Mouse (Mus musculus) layer of hippocampus, adult 2 months (tissue): Measurements from ENCODE around the gene Ndufaf2. TPM values are rescaled to one million over a fixed set of nuclear protein-coding genes. Genes with fewer than 3 reads are reported as not detected.
A peak's percentile ranks its signal among the peaks of the same experiment; 100 is the strongest.

Source experiments
- DNase-seq, 2 experiments: peaks; one replicate each; pipeline ENCODE4 v3.0.0; 2022; ENCODE audit warnings: low spot score in 2 of 2
- H3K27ac ChIP-seq: fragments of 200-600 bp; 2 replicates; pipeline ENCODE4 v1.8.1; 2022
- H3K4me3 ChIP-seq: fragments of 200-600 bp; 2 replicates; pipeline ENCODE4 v1.8.1; 2022; ENCODE audit warnings: mild to moderate bottlenecking
- CTCF ChIP-seq: fragments of 200-600 bp; conservative IDR thresholded peaks from 2 replicates; pipeline ENCODE4 v1.8.1; 2022; ENCODE audit warnings: antibody characterized with exemption, mild to moderate bottlenecking, moderate library complexity
- total RNA-seq, 2 experiments: library from RNA; stranded (reverse); gene quantifications; 2 replicates each; pipeline ENCODE4 v1.2.3; 2021

Ndufaf2 gene
- total RNA-seq, 2 experiments from 2014 or later, result 21.5 to 24.2 TPM

- TF ChIP-seq CTCF, result peak; percentile 67
- Histone ChIP-seq H3K4me3 (no peak overlapping the region), H3K27ac (no peak overlapping the region)
- DNase-seq, result no peak
Measured at GRCm38 (mm10) chr13:108129070-108129469, 29.4 kb downstream of the Ndufaf2 start.

DNA sequence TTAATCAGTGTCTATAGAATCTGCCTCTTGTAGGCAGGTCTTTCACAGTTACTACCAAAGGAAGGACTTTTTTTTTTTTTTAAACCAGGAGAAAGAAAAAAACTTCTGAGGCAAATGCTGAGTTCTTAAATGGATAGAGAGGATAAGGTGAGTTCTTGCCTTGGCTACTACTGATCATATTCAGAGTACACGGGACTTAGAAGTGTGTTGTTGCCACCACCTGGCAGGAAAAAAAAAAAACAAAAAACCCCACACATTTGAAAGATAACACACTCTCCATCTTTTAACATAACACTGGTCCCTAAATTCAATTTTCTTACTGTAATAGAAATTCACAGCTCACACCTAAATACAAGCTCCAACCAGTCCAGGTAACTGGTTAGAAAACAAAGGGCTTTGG is 30.5 kb downstream of the Ndufaf2 start:
- TF ChIP-seq CTCF, result no peak
- no peak for DNase-seq
- H3K27ac ChIP-seq, result no peak overlapping the region
- H3K4me3 ChIP-seq, result no peak overlapping the region

DNA sequence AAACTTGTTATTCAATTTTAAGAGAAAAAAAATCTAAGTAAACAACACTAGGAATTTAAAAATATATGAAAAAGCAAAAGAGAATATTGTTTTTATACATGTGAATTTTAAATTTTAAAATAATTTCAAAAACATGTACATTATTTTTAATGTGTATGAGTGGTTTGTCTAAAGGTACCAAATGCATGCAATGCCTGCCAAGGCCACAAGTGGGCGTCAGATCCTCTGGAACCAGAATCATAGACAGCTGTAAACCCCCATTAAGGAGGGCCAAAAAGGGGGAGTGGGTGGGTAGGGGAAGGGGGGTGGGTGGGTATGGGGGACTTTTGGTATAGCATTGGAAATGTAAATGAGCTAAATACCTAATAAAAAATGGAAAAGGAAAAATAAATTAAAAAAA is 31.3 kb downstream of the Ndufaf2 start:
- DNase-seq, result peak in 1 of 2 experiments; percentile 29
- Histone ChIP-seq H3K27ac (no peak overlapping the region), H3K4me3 (no peak overlapping the region)
- peak; percentile 74 for TF ChIP-seq CTCF

- Histone ChIP-seq H3K27ac (no peak overlapping the region), H3K4me3 (no peak overlapping the region)
- DNase-seq, result no peak
- no peak for TF ChIP-seq CTCF
Measured at GRCm38 (mm10) chr13:108126246-108126645, 32.2 kb downstream of the Ndufaf2 start.

- TF ChIP-seq CTCF, result no peak
- Histone ChIP-seq H3K27ac (no peak overlapping the region), H3K4me3 (no peak overlapping the region)
- DNase-seq, result no peak
Measured at GRCm38 (mm10) chr13:108124096-108124495, 34.3 kb downstream of the Ndufaf2 start.

DNA sequence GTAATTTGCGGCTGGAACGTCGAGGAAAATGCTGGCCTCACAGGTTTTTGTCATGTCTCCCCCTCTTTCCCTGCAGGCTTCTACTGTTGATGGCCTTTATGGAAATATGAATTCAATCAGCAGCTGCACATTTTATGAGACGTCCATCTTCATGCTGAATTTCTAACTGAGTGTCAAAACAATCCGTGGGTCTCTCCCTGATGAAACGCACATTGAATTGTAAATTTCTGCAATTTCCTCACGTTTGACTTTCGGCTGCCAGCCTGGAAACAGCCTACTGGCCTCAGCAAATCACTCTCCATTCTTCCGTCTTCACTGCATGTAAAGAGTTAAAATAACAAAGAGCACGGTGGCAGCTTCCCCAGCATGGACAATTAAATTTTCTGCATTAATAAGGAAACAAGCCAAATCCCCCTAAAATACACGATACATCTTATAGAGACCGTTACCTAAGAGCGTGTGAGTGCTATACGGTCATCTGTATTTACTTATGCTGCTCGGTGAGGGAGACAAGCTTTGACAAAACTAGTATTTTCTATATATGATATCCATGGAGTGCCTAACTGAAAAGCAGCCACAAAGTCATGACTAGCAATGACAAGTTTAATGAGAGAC is 35.2 kb downstream of the Ndufaf2 start:
- no peak for TF ChIP-seq CTCF
- H3K27ac ChIP-seq, result no peak overlapping the region
- no peak for DNase-seq
- no peak overlapping the region; the same call in 1 of the 2 replicates for H3K4me3 ChIP-seq

- no peak for DNase-seq
- no peak overlapping the region for H3K4me3 ChIP-seq
- TF ChIP-seq CTCF, result no peak
- H3K27ac ChIP-seq, result peak overlapping the region; percentile 39; the same call in 1 of the 2 replicates
Measured at GRCm38 (mm10) chr13:108119411-108120310, 38.8 kb downstream of the Ndufaf2 start.

GRCm38 (mm10) chr13:108118188-108118587 is 40.2 kb downstream of the Ndufaf2 start:
- H3K27ac ChIP-seq, result no peak overlapping the region
- H3K4me3 ChIP-seq, result no peak overlapping the region
- no peak for TF ChIP-seq CTCF
- no peak for DNase-seq

DNA sequence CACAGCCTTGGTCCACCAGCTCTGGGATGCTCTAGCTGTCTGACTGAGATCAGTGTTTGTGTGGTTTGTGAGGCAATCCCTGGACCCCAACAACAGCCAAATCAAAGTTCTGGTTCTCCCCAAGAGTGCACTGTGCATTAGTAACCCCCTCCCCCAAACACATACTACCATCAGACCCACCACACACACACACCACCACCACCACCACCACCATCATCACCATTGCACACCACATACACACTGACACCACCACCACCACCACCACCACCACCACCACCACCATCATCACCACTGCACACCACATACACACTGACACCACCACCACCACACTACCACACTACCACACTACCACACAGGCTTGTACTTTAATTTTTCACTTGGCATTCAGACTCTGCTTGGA is 40.8 kb downstream of the Ndufaf2 start:
- Histone ChIP-seq H3K4me3 (no peak overlapping the region), H3K27ac (no peak overlapping the region)
- DNase-seq, result no peak
- no peak for TF ChIP-seq CTCF

- no peak for TF ChIP-seq CTCF
- Histone ChIP-seq H3K27ac (no peak overlapping the region), H3K4me3 (no peak overlapping the region)
- no peak for DNase-seq
Measured at GRCm38 (mm10) chr13:108114257-108114656, 44.2 kb downstream of the Ndufaf2 start.

DNA sequence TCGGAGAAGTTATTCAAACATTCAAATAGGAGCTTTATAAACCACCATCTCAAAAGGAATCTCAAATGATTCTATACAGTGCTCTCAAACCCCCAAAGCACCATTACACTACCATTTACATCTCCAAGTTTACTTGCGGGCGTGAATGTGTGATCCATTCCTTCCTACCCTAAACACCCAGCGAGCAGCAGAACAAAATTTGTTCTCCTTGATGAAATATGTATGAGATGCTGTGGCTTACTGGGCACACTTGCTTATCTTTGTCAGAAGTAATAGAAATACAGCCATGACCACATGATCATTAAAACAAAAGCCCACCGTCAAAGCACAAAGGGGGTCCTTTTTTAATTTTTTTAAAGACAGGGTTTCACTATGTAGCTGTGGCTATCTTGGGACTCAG is 44.9 kb downstream of the Ndufaf2 start:
- DNase-seq, result no peak
- H3K4me3 ChIP-seq, result no peak overlapping the region
- TF ChIP-seq CTCF, result no peak

DNA sequence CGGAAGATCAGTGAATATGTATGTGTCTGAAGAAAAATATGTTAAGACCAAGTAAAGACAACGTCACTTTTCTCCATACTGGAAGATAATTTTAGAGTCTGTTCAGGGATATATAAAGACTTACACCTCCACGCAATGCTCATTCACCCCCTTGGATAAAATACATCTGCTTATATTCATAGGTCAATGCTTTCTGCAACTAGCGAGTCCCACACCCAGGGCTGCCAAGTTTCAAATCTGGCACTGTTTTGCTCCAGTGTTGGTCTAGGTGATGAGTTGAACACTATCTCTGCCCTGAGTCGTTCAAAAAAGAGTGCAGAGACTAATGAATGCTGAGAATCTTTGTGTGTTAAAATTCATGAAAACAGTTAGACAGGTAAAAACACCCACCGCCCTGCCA is 47.5 kb downstream of the Ndufaf2 start:
- Histone ChIP-seq H3K4me3 (no peak overlapping the region), H3K27ac (no peak overlapping the region)
- no peak for TF ChIP-seq CTCF
- no peak for DNase-seq

More for the DNA sequence above, 44.9 kb downstream of the Ndufaf2 start:
- no peak overlapping the region for H3K27ac ChIP-seq

- H3K27ac ChIP-seq, result no peak overlapping the region
- H3K4me3 ChIP-seq, result no peak overlapping the region
- no peak for TF ChIP-seq CTCF
- DNase-seq, result no peak
Measured at GRCm38 (mm10) chr13:108100700-108101099, 57.7 kb downstream of the Ndufaf2 start.

GRCm38 (mm10) chr13:108096446-108096845 is 62.0 kb downstream of the Ndufaf2 start:
- no peak for DNase-seq
- no peak overlapping the region for H3K27ac ChIP-seq
- no peak overlapping the region for H3K4me3 ChIP-seq
- no peak for TF ChIP-seq CTCF
